Mouse (Mus musculus): ENCODE results near the gene Golph3l.
"Not testable (repeated sequence)": the region's sequence is repeated elsewhere in the genome, so short reads cannot be mapped to it uniquely, and the experiment has no call there.

Golph3l gene

GRCm38 (mm10) chr3:95588604-95589086 is at the start of gene Golph3l:
Golph3l (plus strand) TSS chr3:95588934.
- in situ Hi-C loops (cut with MboI, MseI) = no loop called here

GRCm38 (mm10) chr3:95538936-95539335 is 49.8 kb upstream of the Golph3l start:
- in situ Hi-C loops (cut with MboI, MseI) = no loop called here

GRCm38 (mm10) chr3:95539837-95540236 is 48.9 kb upstream of the Golph3l start:
- in situ Hi-C loops (cut with MboI, MseI) = no loop called here

GRCm38 (mm10) chr3:95541186-95541585 is 47.5 kb upstream of the Golph3l start:
- in situ Hi-C loops (cut with MboI, MseI) = not testable (repeated sequence)

- in situ Hi-C loops (cut with MboI, MseI) = no loop called here
These were observed 46.6 kb upstream of the Golph3l start for GRCm38 (mm10) chr3:95542171-95542570.

GRCm38 (mm10) chr3:95542981-95543380 is 45.8 kb upstream of the Golph3l start:
- in situ Hi-C loops (cut with MboI, MseI) = no loop called here

GRCm38 (mm10) chr3:95550176-95550575 is 38.6 kb upstream of the Golph3l start:
- in situ Hi-C loops (cut with MboI, MseI) = no loop called here

GRCm38 (mm10) chr3:95553986-95554385 is 34.7 kb upstream of the Golph3l start:
- in situ Hi-C loops (cut with MboI, MseI) = no loop called here

- in situ Hi-C loops (cut with MboI, MseI) = no loop called here
These were observed 29.3 kb upstream of the Golph3l start, which contains the start of gene Hormad1 for GRCm38 (mm10) chr3:95559437-95559836. Hormad1 (plus strand) TSS chr3:95559677.

- in situ Hi-C loops (cut with MboI, MseI) = loop anchor here (5.0 kb wide), 1 partner anchor 42 kb away; no protein-coding TSS in a partner anchor
These were observed 28.0 kb upstream of the Golph3l start for GRCm38 (mm10) chr3:95560738-95561137.

- in situ Hi-C loops (cut with MboI, MseI) = loop anchor here (5.0 kb wide), 1 partner anchor 40 kb away; no protein-coding TSS in a partner anchor
These were observed 26.9 kb upstream of the Golph3l start for GRCm38 (mm10) chr3:95561826-95562225.

- in situ Hi-C loops (cut with MboI, MseI) = no loop called here
These were observed 19.1 kb upstream of the Golph3l start for GRCm38 (mm10) chr3:95569585-95569984.

- in situ Hi-C loops (cut with MboI, MseI) = no loop called here
These were observed 755 bp upstream of the Golph3l start for GRCm38 (mm10) chr3:95587754-95588603.

- in situ Hi-C loops (cut with MboI, MseI) = no loop called here
These were observed 10.0 kb downstream of the Golph3l start for GRCm38 (mm10) chr3:95598734-95599133.

GRCm38 (mm10) chr3:95601287-95601686 is 12.6 kb downstream of the Golph3l start:
- in situ Hi-C loops (cut with MboI, MseI) = loop anchor here (5.0 kb wide), 2 partner anchors 39 to 99 kb away; no protein-coding TSS in a partner anchor

- in situ Hi-C loops (cut with MboI, MseI) = no loop called here
These were observed 17.4 kb downstream of the Golph3l start for GRCm38 (mm10) chr3:95606096-95606495.

GRCm38 (mm10) chr3:95609195-95609594 is 20.5 kb downstream of the Golph3l start:
- in situ Hi-C loops (cut with MboI, MseI) = no loop called here

GRCm38 (mm10) chr3:95613996-95614395 is 25.3 kb downstream of the Golph3l start:
- in situ Hi-C loops (cut with MboI, MseI) = no loop called here

GRCm38 (mm10) chr3:95618511-95618910 is 29.8 kb downstream of the Golph3l start:
- in situ Hi-C loops (cut with MboI, MseI) = loop anchor here (5.0 kb wide), 1 partner anchor 281 kb away; no protein-coding TSS in a partner anchor

- in situ Hi-C loops (cut with MboI, MseI) = no loop called here
These were observed 32.5 kb downstream of the Golph3l start for GRCm38 (mm10) chr3:95621241-95621640.

- in situ Hi-C loops (cut with MboI, MseI) = not testable (repeated sequence)
These were observed 33.7 kb downstream of the Golph3l start for GRCm38 (mm10) chr3:95622421-95622820.

GRCm38 (mm10) chr3:95623551-95623950 is 34.8 kb downstream of the Golph3l start:
- in situ Hi-C loops (cut with MboI, MseI) = no loop called here

- in situ Hi-C loops (cut with MboI, MseI) = not testable (repeated sequence)
These were observed 35.3 kb downstream of the Golph3l start for GRCm38 (mm10) chr3:95623991-95624515.

Data from T-helper 1 cell (primary cell).